Mouse (Mus musculus) liver, embryonic 14.5 days (tissue): ENCODE measurements around the gene Gm17490.

Experiments used
- CTCF ChIP-seq: IDR thresholded peaks from 2 replicates; pipeline ENCODE4 v1.5.1; 2016; ENCODE audit warnings: antibody characterized with exemption, low read depth, control low read depth
- EP300 ChIP-seq: IDR thresholded peaks from 2 replicates; pipeline ENCODE4 v1.6.1; 2016; ENCODE audit warnings: antibody characterized with exemption, low read depth

GRCm38 (mm10) chr2:11653780-11654179 lies 27.7 kb upstream of the Gm17490 start:
- no peak for TF ChIP-seq CTCF
- TF ChIP-seq EP300: no peak
